In the genomic region with DNA sequence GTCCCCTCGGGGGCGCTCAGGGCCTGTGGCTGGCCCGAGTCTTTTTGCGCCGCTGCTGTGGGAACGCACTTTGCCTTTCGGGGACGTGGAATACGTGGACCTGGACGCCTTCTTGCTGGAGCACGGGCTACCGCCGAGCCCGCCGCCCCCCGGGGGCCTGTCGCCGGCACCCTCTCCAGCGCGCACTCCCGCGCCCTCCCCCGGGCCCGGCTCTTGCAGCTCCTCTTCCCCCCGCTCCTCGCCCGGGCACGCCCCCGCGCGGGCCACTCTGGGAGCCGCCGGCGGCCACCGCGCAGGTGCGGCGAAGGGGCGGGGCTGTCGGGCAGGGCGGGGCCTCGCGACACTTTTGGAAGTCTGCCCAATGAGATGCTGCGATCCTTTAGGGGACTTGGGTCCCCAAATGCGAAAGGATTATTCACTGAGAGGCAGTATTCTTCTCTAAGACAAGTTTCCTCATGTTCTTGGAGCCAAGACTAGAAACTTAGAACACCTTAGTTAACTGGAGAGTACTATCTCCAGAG, we compare ENCODE assay signal across 8 mouse cellular contexts. TPM values are rescaled to one million over a fixed set of nuclear protein-coding genes. Genes with fewer than 3 reads are reported as not detected.
DNase-seq lines count a peak whose midpoint lies in the region; ATAC-seq and TF ChIP-seq lines count a peak whose summit lies in the region.

No protein-coding gene starts in this region.

- peaks cover 59% of the 10 kb centered on the region for H3K4me1 ChIP-seq in midbrain, embryonic 11.5 days (ENCODE audit: control insufficient read depth, insufficient read depth, low read length)
- H3K4me1 ChIP-seq in small intestine, adult 2 months (ENCODE audit: control insufficient read depth, insufficient read depth, insufficient read length, low read length), result peaks cover 38% of the 10 kb centered on the region

- no peaks in the 10 kb centered on the region for H3K27me3 ChIP-seq in midbrain, embryonic 11.5 days (ENCODE audit: control insufficient read depth, insufficient read depth, low read length)
- no peaks in the 10 kb centered on the region for H3K27me3 ChIP-seq in small intestine, adult 2 months (ENCODE audit: control insufficient read depth, insufficient read depth, low read length)

- H3K27ac ChIP-seq in midbrain, embryonic 11.5 days (ENCODE audit: low read depth, low read length), result no peak overlapping the region
- peak overlapping the region; percentile 100 for H3K27ac ChIP-seq in small intestine, adult 2 months (ENCODE audit: insufficient read depth, low read depth, low read length)

- H3K4me2 ChIP-seq in midbrain, embryonic 11.5 days, result peak overlapping the region; percentile 98

- under 1% methylated on average over 29 of the region's 45 CpGs for WGBS in midbrain, embryonic 11.5 days
- 2% methylated on average over 45 of the region's 45 CpGs for WGBS in small intestine, adult 2 months

- TF ChIP-seq POLR2A in small intestine, adult 2 months (IDR thresholded peaks at IDR 0.05; ENCODE audit: low read depth, low read length), result peak; percentile 87

- TF ChIP-seq CTCF in small intestine, adult 2 months (IDR thresholded peaks at IDR 0.05; ENCODE audit: extremely low read depth, insufficient read length, insufficient replicate concordance, low read depth, low read length), result no peak

- peaks cover 14% of the 10 kb centered on the region for H3K36me3 ChIP-seq in midbrain, embryonic 11.5 days (ENCODE audit: control insufficient read depth, insufficient read depth, low read length)
- H3K36me3 ChIP-seq in small intestine, adult 2 months (ENCODE audit: control insufficient read depth, insufficient read depth, low read length), result peaks cover 37% of the 10 kb centered on the region

- peak; percentile 7 for ATAC-seq in inflammation-experienced regulatory T-cells, adult 6 months
- peak; percentile 2; the same call in 1 of the 2 replicates for ATAC-seq in midbrain, embryonic 11.5 days (ENCODE audit: low FRiP score)
- no peak for ATAC-seq in megakaryocyte-erythroid progenitor cell, adult 5-6 weeks (replicated peaks; ENCODE audit: low FRiP score, low TSS enrichment, poor library complexity, severe bottlenecking)

- H3K4me3 ChIP-seq in midbrain, embryonic 11.5 days (ENCODE audit: low read depth, low read length), result peak overlapping the region; percentile 52
- H3K4me3 ChIP-seq in small intestine, adult 2 months (ENCODE audit: low read depth, low read length), result peak overlapping the region; percentile 92

- intact Hi-C loops in left cerebral cortex, postnatal 4 days (cut with DNase I), result no loop called here

- no peaks in the 10 kb centered on the region for H3K9me3 ChIP-seq in midbrain, embryonic 11.5 days (ENCODE audit: control insufficient read depth, low read length)

- H3K9ac ChIP-seq in midbrain, embryonic 11.5 days (ENCODE audit: low read length), result peak overlapping the region; percentile 76

- peak; percentile 85 for DNase-seq in NIH3T3 (ENCODE audit: low read depth)
- peak; percentile 90 to 94 for DNase-seq in cerebellum, postnatal 14 days
- peak; percentile 92 for DNase-seq in gastrocnemius, postnatal 10 days
- peak; percentile 84 for DNase-seq in left cerebral cortex, postnatal 4 days
- peak; percentile 97 for DNase-seq in midbrain, embryonic 11.5 days (ENCODE audit: low spot score, missing footprints)

RNA-seq across cellular contexts. Expression of a gene that starts 1.9 kb away (rescaled TPM):
- total RNA-seq in gastrocnemius, postnatal 10 days (2021), result 10 to 100 TPM; 35.9 to 37.9 TPM
- 1 to 10 TPM; 3.1 to 8.6 (median 6.5) TPM for polyA plus RNA-seq in inflammation-experienced regulatory T-cells, adult 6 months (2017; shearing (Covaris generic))
- total RNA-seq in left cerebral cortex, postnatal 4 days (2021), result 10 to 100 TPM; 19.1 to 22.2 TPM
- polyA plus RNA-seq in midbrain, embryonic 11.5 days (2014; fragmentation: Nextera tagmentation; extraction: Ambion mirVana), result 2.2 and 3.5 TPM in 2 replicates
- 8.9 and 13.1 TPM in 2 replicates for polyA plus RNA-seq in small intestine, adult 2 months (2012; rRNA removed)
- 7.1 and 9.1 TPM in 2 replicates for total RNA-seq in megakaryocyte-erythroid progenitor cell, adult 5-6 weeks (2014; fragmentation: Nextera tagmentation)
- total RNA-seq in megakaryocyte-erythroid progenitor cell, adult 5-6 weeks (2017), result 5.6 and 6.2 TPM in 2 replicates

RNA-seq across cellular contexts. Expression of a gene that starts 7.1 kb away (rescaled TPM):
- 1 to 10 TPM; 3.4 to 3.9 TPM for total RNA-seq in gastrocnemius, postnatal 10 days (2021)
- polyA plus RNA-seq in inflammation-experienced regulatory T-cells, adult 6 months (2017; shearing (Covaris generic)), result 1 to 10 TPM in 2 of 3 experiments, not detected in 1; 1.5 TPM
- 100 to 1,000 TPM; 136 to 144 TPM for total RNA-seq in left cerebral cortex, postnatal 4 days (2021)
- 3.3 and 6.3 TPM in 2 replicates for polyA plus RNA-seq in midbrain, embryonic 11.5 days (2014; fragmentation: Nextera tagmentation; extraction: Ambion mirVana)
- polyA plus RNA-seq in small intestine, adult 2 months (2012; rRNA removed), result 2.1 and 2.3 TPM in 2 replicates
- not detected in 2 replicates for total RNA-seq in megakaryocyte-erythroid progenitor cell, adult 5-6 weeks (2014; fragmentation: Nextera tagmentation)
- total RNA-seq in megakaryocyte-erythroid progenitor cell, adult 5-6 weeks (2017), result not detected in 2 replicates

RNA-seq across cellular contexts. Expression of a gene that starts 8.5 kb away (rescaled TPM):
- 100 to 1,000 TPM; 793 to 822 TPM for total RNA-seq in gastrocnemius, postnatal 10 days (2021)
- polyA plus RNA-seq in inflammation-experienced regulatory T-cells, adult 6 months (2017; shearing (Covaris generic)), result 1,000 to 10,000 TPM; 1,609 to 2,946 (median 2,383) TPM
- total RNA-seq in left cerebral cortex, postnatal 4 days (2021), result 100 to 1,000 TPM; 640 to 672 TPM
- 878 and 933 TPM in 2 replicates for polyA plus RNA-seq in midbrain, embryonic 11.5 days (2014; fragmentation: Nextera tagmentation; extraction: Ambion mirVana)
- 820 and 1,370 TPM in 2 replicates for polyA plus RNA-seq in small intestine, adult 2 months (2012; rRNA removed)
- total RNA-seq in megakaryocyte-erythroid progenitor cell, adult 5-6 weeks (2014; fragmentation: Nextera tagmentation), result 2,679 and 3,223 TPM in 2 replicates
- total RNA-seq in megakaryocyte-erythroid progenitor cell, adult 5-6 weeks (2017), result 1,594 and 2,062 TPM in 2 replicates

RNA-seq across cellular contexts. Expression of a gene that starts 11.0 kb away (rescaled TPM):
- total RNA-seq in gastrocnemius, postnatal 10 days (2021), result 10 to 100 TPM; 11.8 to 13.8 TPM
- 10 to 100 TPM; 12.1 to 17.3 (median 15.5) TPM for polyA plus RNA-seq in inflammation-experienced regulatory T-cells, adult 6 months (2017; shearing (Covaris generic))
- total RNA-seq in left cerebral cortex, postnatal 4 days (2021), result 10 to 100 TPM; 23.6 to 24.6 TPM
- polyA plus RNA-seq in midbrain, embryonic 11.5 days (2014; fragmentation: Nextera tagmentation; extraction: Ambion mirVana), result 11.8 and 14.9 TPM in 2 replicates
- 87.3 and 164 TPM in 2 replicates for polyA plus RNA-seq in small intestine, adult 2 months (2012; rRNA removed)
- total RNA-seq in megakaryocyte-erythroid progenitor cell, adult 5-6 weeks (2014; fragmentation: Nextera tagmentation), result 16.3 and 19.8 TPM in 2 replicates
- total RNA-seq in megakaryocyte-erythroid progenitor cell, adult 5-6 weeks (2017), result 7.5 and 7.8 TPM in 2 replicates

RNA-seq across cellular contexts. Expression of a gene that starts 12.6 kb away (rescaled TPM):
- under 1 TPM in 1 of 2 experiments, not detected in 1; 0.21 TPM for total RNA-seq in gastrocnemius, postnatal 10 days (2021)
- under 1 TPM in 1 of 3 experiments, not detected in 2; 0.22 TPM for polyA plus RNA-seq in inflammation-experienced regulatory T-cells, adult 6 months (2017; shearing (Covaris generic))
- total RNA-seq in left cerebral cortex, postnatal 4 days (2021), result under 1 TPM; 0.18 to 0.20 TPM
- 0.19 and 0.36 TPM in 2 replicates for polyA plus RNA-seq in midbrain, embryonic 11.5 days (2014; fragmentation: Nextera tagmentation; extraction: Ambion mirVana)
- polyA plus RNA-seq in small intestine, adult 2 months (2012; rRNA removed), result 0.14 and 0.22 TPM in 2 replicates
- not detected in 2 replicates for total RNA-seq in megakaryocyte-erythroid progenitor cell, adult 5-6 weeks (2014; fragmentation: Nextera tagmentation)
- not detected in 2 replicates for total RNA-seq in megakaryocyte-erythroid progenitor cell, adult 5-6 weeks (2017)

Comparison
In these comparisons a context has a peak if more than half of its experiments do, and no peak if none do; other contexts are left out.
1. RNA of a gene that starts 7.1 kb away (total RNA-seq): 136 to 144 TPM in left cerebral cortex, postnatal 4 days; 3.4 to 3.9 TPM in gastrocnemius, postnatal 10 days and not detected in megakaryocyte-erythroid progenitor cell, adult 5-6 weeks; every median in the first group is over 10 times any median in the second.
2. Peak in every context shown above with its lines, with median percentiles within 50 percentile points of each other: DNase-seq.